Mouse (Mus musculus) forebrain, embryonic 10.5 days (tissue): ENCODE data around the gene Ccdc78. TPM values are rescaled to one million over a fixed set of nuclear protein-coding genes. Genes with fewer than 3 reads are reported as not detected.
"Not testable (repeated sequence)": the region's sequence is repeated elsewhere in the genome, so short reads cannot be mapped to it uniquely, and the experiment has no call there.

Source experiments
- DNase-seq: peaks from one replicate; pipeline ENCODE4 v3.0.0-alpha.2; 2017; ENCODE audit warnings: low spot score; ENCODE audit errors: extremely low spot score
- H3K27ac ChIP-seq: fragments of 300-500 bp; sonication (generic); 2 replicates; pipeline ENCODE4 v1.5.1; 2016; ENCODE audit warnings: mild to moderate bottlenecking
- H3K27me3 ChIP-seq: fragments of 300-500 bp; sonication (generic); 2 replicates; pipeline ENCODE4 v1.6.1; 2016; ENCODE audit warnings: mild to moderate bottlenecking; ENCODE audit not compliant: poor library complexity, severe bottlenecking
- H3K36me3 ChIP-seq: fragments of 300-500 bp; sonication (generic); replicated peaks from 2 replicates; pipeline ENCODE4 v1.6.1; 2016; ENCODE audit warnings: mild to moderate bottlenecking, moderate library complexity
- H3K4me1 ChIP-seq: fragments of 300-500 bp; sonication (generic); 2 replicates; pipeline ENCODE4 v1.6.1; 2016
- H3K4me3 ChIP-seq: fragments of 300-500 bp; sonication (generic); 2 replicates; pipeline ENCODE4 v1.5.1; 2016; ENCODE audit warnings: mild to moderate bottlenecking, moderate library complexity
- H3K9me3 ChIP-seq: fragments of 300-500 bp; sonication (generic); 2 replicates; pipeline ENCODE4 v1.6.1; 2016; ENCODE audit warnings: mild to moderate bottlenecking, moderate library complexity
- WGBS: fragments of 180-500 bp; shearing (Covaris S2); methylation state at CpG from one replicate; pipeline ENCODE4 v1.1.7; 2016; 5-methylcytosine and 5-hydroxymethylcytosine counted together
- polyA plus RNA-seq: library from polyadenylated mRNA; unstranded; fragments of >200 nt; fragmentation: Nextera tagmentation; extraction: Ambion mirVana; gene quantifications from 2 replicates; pipeline ENCODE4 v1.2.1, GENCODE M21; 2016

Gene Ccdc78
- polyA plus RNA-seq, 1 experiment from 2014 or later, result 1.4 TPM

DNA sequence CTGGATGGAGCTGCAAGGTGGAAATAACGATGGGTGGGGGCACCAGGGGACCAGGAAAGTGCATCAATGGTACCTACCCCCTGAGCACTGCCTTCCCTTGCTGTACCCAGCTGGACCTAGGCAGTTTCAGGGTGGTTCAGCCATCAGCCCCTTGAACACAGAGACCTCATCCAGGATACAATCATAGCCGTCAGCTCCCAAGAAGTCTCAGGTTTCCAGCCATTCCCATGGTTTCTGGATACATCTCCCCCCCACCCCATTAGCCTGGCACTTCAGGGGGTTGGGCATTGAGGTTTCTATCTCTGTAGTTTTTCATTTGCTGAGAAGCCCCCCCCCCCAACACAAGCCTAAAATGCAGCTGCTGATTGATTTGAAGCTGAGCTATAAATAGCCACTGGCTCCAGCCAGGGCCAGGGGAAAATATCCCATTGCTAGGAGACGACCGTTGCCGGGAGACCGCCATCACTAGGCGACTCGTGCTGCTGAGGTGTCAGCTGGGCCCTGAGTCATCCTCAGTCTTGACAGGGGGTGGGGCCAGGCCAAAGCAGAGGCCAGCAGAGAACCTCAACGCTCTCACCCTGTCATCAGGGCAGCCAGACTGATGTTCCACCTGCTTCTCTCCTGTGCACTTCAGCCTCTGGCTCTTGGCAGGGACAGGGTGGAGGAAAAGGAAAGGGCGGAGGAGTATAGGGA lies 16.6 kb downstream of the Ccdc78 start:
- DNase-seq, result peak; percentile 82
- peak overlapping the region; percentile 80 for H3K27ac ChIP-seq
- H3K27me3 ChIP-seq, result peaks cover 30% of the 10 kb centered on the region
- H3K9me3 ChIP-seq, result no peaks in the 10 kb centered on the region
- no peaks in the 10 kb centered on the region for H3K36me3 ChIP-seq
- peaks cover 32% of the 10 kb centered on the region for H3K4me1 ChIP-seq
- peak overlapping the region; percentile 31 for H3K4me3 ChIP-seq
- 8% methylated on average over 10 of the region's 10 CpGs for WGBS

DNA sequence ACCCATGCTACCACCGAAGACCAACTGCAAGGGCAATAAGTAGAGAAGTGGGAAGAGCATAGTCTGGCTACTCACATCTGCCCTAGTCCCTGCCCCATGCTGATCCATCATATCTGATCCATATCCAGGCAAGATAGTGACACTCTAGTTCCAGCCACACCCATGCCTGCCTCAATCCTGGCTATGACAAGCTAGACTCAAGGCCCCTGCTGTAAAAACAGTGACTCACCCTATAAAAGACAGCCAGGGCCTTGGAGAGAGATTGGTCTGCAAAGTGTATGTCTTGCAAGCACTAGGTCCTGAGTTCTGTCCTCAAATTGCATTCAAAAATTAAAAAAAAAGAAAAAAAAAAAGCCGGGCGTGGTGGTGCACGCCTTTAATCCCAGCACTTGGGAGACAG lies 20.1 kb downstream of the Ccdc78 start:
- Histone ChIP-seq H3K36me3 (no peaks in the 10 kb centered on the region), H3K9me3 (no peaks in the 10 kb centered on the region), H3K4me3 (no peak overlapping the region), H3K27ac (no peak overlapping the region), H3K4me1 (peaks cover 60% of the 10 kb centered on the region), H3K27me3 (peaks cover 62% of the 10 kb centered on the region)
- WGBS, result 89% methylated on average over 4 of the region's 4 CpGs
- DNase-seq, result no peak

DNA sequence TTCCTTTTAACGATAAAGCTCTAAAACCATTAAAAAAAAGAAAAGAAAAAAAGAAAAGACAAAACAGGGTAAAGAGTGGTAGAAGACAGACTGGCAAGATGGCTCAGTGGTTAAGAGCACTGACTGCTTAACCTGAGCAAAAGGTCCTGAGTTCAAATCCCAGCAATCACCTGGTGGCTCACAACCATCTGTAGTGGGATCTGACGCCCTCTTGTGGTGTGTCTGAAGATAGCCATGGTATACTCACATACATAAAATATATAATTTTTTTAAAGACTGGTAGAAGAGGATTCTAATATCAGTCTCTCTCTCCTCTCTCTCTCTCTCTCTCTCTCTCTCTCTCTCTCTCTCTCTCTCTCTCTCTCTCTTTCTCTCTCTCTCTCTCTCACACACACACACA lies 21.1 kb downstream of the Ccdc78 start:
- Histone ChIP-seq H3K27me3 (peaks cover 62% of the 10 kb centered on the region), H3K4me1 (peaks cover 54% of the 10 kb centered on the region)
- DNase-seq, H3K27ac ChIP-seq, H3K36me3 ChIP-seq, H3K9me3 ChIP-seq, H3K4me3 ChIP-seq: not testable (repeated sequence)
- WGBS, result 40% methylated on average over 2 of the region's 2 CpGs

DNA sequence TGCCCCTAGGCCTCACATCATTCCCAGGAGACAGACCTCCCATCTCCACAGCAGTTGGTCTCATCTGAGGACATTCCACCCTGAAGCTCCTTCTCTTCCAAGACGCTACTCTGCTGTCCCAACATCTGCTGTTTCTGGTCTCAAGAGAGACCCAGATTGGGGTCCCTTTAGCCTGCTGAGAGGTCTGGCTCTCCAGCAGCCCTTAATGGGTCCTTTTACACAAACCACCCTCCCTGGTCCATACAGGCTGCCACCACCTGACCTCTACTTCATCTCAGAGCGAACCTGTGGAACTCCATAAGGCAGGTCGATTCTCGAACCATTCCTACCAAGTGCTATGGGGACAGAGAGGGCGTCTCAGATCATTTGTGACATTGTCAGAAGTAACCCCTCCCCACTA lies 21.6 kb downstream of the Ccdc78 start:
- peaks cover 50% of the 10 kb centered on the region for H3K4me1 ChIP-seq
- H3K27ac ChIP-seq, result peak overlapping the region; percentile 94
- peaks cover 67% of the 10 kb centered on the region for H3K27me3 ChIP-seq
- no peaks in the 10 kb centered on the region for H3K9me3 ChIP-seq
- whole genome bisulfite sequencing, result 39% methylated on average over 5 of the region's 5 CpGs
- no peak for DNase-seq
- H3K4me3 ChIP-seq, result peak overlapping the region; percentile 88
- H3K36me3 ChIP-seq, result no peaks in the 10 kb centered on the region

DNA sequence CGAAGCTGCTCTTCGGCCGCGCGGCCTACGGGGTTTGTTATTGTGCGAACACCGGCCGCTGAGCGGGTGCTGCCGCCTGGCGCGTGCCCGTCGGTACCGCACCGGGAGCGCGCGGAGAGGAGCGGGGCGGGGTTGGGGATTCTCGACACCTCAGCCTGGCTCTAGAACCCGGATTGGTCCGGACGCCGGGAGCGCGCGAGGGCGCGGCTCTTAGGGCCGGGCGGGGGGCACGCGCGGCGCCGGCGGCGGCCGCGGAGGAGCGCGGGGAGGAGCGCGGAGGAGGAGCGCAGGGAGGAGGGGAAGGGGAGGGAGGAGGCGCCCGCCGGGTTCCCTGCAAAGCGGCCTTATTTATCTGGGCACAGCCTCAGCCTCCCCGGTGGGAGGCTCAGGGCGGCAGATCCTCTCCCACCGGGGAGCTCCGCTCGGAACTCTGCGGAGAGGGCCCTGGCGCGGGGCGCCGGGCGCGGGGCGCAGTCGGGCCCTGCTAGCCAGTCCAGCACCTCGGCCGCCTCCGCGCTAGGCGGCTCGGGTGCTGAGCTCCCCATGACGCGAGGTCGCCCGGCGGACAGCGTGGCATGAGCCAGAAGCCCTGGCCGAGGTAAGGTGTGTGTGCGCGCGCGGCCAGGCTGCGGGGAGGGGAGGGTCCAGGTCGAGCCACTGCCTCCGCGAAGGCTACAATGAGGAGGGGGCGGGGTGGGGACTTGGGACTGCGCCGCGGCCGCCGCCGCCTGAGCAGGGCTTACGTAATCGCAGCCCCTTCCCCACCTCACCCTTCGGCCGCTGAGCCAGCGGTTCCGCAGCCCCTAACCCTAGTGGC lies 22.6 kb downstream of the Ccdc78 start, which contains the start of gene Fbxl16:
Gene Fbxl16, plus strand, starts transcription at position 297 of the 817 bp plus-strand sequence.
- H3K36me3 ChIP-seq, result no peaks in the 10 kb centered on the region
- H3K4me1 ChIP-seq, result peaks cover 47% of the 10 kb centered on the region
- H3K4me3 ChIP-seq, result peak within 1 kb of the TSS; percentile 88
- H3K9me3 ChIP-seq, result no peaks in the 10 kb centered on the region
- peak within 1 kb of the TSS; percentile 94 for H3K27ac ChIP-seq
- peaks cover 69% of the 10 kb centered on the region for H3K27me3 ChIP-seq
- under 1% methylated on average over 96 of the region's 100 CpGs for WGBS
- DNase-seq, result peak; percentile 85

DNA sequence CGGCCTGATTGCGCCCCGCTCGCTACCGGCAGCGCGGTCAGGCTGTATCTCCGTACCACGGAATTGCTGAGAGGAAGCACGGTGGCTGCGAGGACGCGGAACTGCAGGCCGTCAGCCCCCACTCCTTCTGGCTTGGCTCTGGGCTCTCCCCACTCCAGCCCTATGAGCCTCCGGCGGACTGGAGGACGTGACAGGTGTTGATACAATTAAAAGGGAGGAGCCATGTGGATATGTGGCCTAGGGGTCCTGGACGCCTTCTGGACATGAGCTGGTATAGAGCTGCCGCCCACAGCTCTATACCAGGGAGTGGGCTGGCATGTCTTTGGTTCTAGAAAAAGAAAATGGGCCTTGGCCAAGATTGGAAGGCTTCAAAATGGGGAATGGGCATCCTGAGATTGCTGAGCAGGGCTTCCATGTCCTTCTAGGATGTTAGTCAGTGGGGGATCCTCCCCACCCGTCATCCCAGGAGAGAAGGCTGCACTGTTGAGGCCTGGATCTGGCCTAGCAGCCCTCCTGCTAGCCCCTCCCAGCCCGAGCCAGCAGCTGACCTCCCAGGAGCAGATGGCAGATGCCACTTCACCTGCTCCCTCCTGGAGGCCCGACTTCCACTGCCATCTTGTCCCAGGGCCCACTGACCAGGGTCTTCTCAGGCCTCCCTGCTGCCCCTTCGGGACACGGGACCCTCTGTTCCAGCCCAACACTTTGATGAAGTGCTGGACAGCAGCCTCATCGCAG lies 23.4 kb downstream of the Ccdc78 start:
- no peak for DNase-seq
- peaks cover 73% of the 10 kb centered on the region for H3K27me3 ChIP-seq
- H3K4me3 ChIP-seq, result peak overlapping the region; percentile 88
- H3K4me1 ChIP-seq, result peaks cover 46% of the 10 kb centered on the region
- H3K27ac ChIP-seq, result peak overlapping the region; percentile 94
- H3K36me3 ChIP-seq, result no peaks in the 10 kb centered on the region
- 10% methylated on average over 25 of the region's 25 CpGs for WGBS
- no peaks in the 10 kb centered on the region for H3K9me3 ChIP-seq

DNA sequence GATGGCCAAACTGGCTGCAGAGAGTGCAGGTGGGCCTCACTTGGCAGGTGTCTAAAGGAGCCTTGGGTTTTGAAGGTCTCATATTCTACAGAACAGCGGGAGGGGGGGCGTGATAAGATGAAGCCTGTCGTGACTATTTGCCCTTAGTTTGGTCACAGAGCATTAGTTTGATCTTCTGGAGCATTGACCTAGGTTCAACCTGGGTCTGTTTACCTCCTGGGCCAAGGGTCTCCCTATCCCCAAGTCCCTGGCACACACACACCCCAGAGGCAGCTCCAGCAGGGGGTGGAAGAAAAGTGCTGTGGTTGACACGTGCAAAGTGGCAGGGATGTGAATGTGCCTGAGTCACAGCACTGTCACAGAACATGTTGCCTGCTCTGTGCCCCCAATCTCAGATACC lies 24.5 kb downstream of the Ccdc78 start:
- Histone ChIP-seq H3K27me3 (peaks cover 75% of the 10 kb centered on the region), H3K4me1 (peaks cover 46% of the 10 kb centered on the region), H3K27ac (no peak overlapping the region), H3K36me3 (no peaks in the 10 kb centered on the region), H3K9me3 (no peaks in the 10 kb centered on the region), H3K4me3 (peak overlapping the region; percentile 88; the same call in 1 of the 2 replicates)
- 83% methylated on average over 4 of the region's 4 CpGs for WGBS
- no peak for DNase-seq

DNA sequence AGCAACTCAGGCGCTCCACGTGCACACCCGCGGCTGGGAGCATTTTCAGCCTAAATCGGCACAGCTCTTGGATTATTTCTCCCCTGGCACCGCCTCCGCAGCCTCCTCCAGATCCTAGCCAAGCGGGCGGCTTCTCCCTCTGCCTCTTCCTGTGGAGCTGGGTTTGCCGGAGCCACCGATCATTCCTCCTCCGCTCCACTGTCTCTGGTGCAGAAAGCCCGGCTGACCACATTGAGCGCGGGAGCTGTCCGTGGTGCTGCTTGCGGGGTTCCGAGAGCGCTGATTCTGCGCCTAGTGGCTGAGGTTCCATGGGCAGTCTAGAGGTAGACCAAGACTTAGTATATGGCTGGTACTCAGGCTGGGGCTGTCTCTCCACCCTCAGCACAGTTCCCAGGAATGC lies 27.1 kb downstream of the Ccdc78 start:
- Histone ChIP-seq H3K36me3 (peaks cover 6% of the 10 kb centered on the region; the same call in 1 of the 2 replicates), H3K4me3 (peak overlapping the region; percentile 27), H3K27ac (no peak overlapping the region), H3K27me3 (peaks cover 85% of the 10 kb centered on the region), H3K4me1 (peaks cover 39% of the 10 kb centered on the region), H3K9me3 (no peaks in the 10 kb centered on the region)
- 3% methylated on average over 20 of the region's 20 CpGs for WGBS
- DNase-seq, result peak; percentile 85

DNA sequence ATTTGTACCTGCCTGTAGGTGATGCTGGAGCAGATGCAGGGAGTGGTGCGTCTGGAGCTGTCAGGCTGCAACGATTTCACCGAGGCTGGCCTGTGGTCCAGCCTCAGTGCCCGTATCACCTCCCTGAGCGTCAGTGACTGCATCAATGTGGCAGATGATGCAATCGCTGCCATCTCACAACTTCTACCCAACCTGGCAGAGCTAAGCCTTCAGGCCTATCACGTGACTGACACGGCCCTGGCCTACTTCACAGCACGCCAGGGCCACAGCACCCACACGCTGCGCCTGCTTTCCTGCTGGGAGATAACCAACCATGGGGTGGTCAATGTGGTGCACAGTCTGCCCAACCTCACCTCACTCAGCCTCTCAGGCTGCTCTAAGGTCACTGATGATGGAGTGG lies 31.3 kb downstream of the Ccdc78 start:
- H3K27me3 ChIP-seq, result peaks cover 68% of the 10 kb centered on the region
- H3K4me1 ChIP-seq, result peaks cover 24% of the 10 kb centered on the region
- no peak overlapping the region for H3K4me3 ChIP-seq
- no peaks in the 10 kb centered on the region for H3K9me3 ChIP-seq
- peaks cover 6% of the 10 kb centered on the region; the same call in 1 of the 2 replicates for H3K36me3 ChIP-seq
- 85% methylated on average over 11 of the region's 11 CpGs for WGBS
- H3K27ac ChIP-seq, result no peak overlapping the region
- DNase-seq, result no peak

DNA sequence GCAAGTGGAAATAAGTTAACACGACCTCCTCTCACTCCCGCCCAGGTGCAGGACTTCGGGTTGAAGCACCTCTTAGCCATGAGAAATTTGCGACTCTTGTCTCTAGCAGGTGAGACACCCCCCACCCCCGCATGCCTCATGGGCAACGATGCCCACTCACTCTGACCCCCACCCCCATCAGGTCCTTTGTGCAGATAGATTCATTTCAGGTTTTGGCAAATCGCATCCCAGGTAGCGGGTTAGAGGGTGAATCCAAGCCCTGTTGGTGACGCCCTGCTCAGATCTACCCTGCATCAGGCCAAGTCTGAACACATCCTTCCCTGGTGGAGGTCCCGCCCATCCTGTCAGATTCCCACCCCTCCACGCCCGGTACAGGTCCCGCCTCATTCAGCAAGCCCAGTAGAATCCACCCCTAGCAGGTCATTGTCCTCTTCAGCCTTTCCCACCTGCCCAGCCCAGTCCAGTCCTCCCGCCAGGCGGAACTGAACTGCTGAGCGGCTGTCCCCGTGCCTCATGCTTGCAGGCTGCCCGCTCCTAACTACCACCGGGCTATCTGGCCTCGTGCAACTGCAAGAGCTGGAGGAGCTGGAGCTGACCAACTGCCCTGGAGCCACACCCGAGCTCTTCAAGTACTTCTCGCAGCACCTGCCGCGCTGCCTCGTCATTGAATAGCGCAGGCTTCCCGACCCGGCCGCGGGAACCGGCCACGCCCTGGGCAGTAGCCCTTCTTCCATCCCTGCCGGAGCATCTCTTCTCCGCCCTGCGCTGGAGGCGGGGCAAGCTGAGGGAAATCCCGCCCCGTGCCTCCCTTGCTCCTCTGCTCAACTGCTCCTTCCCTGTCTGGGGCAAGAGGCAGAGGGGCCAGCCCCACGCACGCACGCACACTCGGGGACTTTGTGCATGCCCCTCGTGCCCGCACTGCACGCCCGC lies 32.7 kb downstream of the Ccdc78 start:
- H3K27ac ChIP-seq, result peak overlapping the region; percentile 61
- H3K27me3 ChIP-seq, result peaks cover 56% of the 10 kb centered on the region
- DNase-seq, result no peak
- peaks cover 6% of the 10 kb centered on the region; the same call in 1 of the 2 replicates for H3K36me3 ChIP-seq
- H3K9me3 ChIP-seq, result no peaks in the 10 kb centered on the region
- H3K4me1 ChIP-seq, result peaks cover 25% of the 10 kb centered on the region
- WGBS, result 7% methylated on average over 46 of the region's 46 CpGs
- peak overlapping the region; percentile 48 for H3K4me3 ChIP-seq

DNA sequence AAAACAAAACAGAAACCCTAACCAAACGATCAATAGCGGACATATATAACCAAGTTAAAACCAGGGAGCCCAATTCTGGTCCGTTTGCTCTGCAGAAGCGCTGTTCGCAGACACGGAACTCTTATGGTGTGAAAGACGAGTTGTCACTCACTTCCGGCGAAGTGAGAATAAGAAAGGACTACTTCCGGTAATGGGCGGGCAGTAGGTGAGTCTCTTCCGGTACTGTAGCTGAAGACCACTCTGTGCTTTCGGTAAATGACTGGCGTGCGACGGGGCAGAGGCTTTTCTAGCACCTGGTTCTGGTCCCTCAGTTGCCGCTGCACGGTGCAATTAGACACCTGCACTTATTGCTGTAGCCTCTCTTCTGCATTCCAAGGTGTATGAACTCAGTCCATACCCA lies 37.1 kb downstream of the Ccdc78 start, which contains the start of gene Wdr24:
Gene Wdr24, plus strand, starts transcription at position 176 of the 400 bp plus-strand sequence.
- Histone ChIP-seq H3K36me3 (peaks cover 31% of the 10 kb centered on the region), H3K27ac (peak within 1 kb of the TSS; percentile 87), H3K27me3 (peaks cover 25% of the 10 kb centered on the region), H3K4me1 (peaks cover 60% of the 10 kb centered on the region), H3K4me3 (peak within 1 kb of the TSS; percentile 72), H3K9me3 (no peaks in the 10 kb centered on the region)
- under 1% methylated on average over 18 of the region's 18 CpGs for WGBS
- peak; percentile 73 for DNase-seq
